Mouse (Mus musculus): ENCODE results near the gene Ddrgk1. TPM values are rescaled to one million over a fixed set of nuclear protein-coding genes. Genes with fewer than 3 reads are reported as not detected.

Gene Ddrgk1
- total and polyA plus RNA-seq, 3 experiments = 51.7 to 93.1 (median 77.9) TPM

GRCm38 (mm10) chr2:130704040-130705001 lies 39.9 kb upstream of the Ddrgk1 start:
- no peak overlapping the region for H3K27ac ChIP-seq (ENCODE audit: insufficient read depth, low read depth)
- in situ Hi-C loops (cut with MboI; ENCODE audit: low pct_ligation_motif_present, low pct_unique_long_range_greater_than_20kb, low sequenced_read_pairs) = no loop called here

GRCm38 (mm10) chr2:130697821-130698266 lies 33.4 kb upstream of the Ddrgk1 start:
- no peak overlapping the region for H3K9ac ChIP-seq (ENCODE audit: insufficient read depth, low read depth)

More at GRCm38 (mm10) chr2:130704040-130705001, 39.9 kb upstream of the Ddrgk1 start:
- Histone ChIP-seq H3K4me2 (ENCODE audit: insufficient read depth, low read depth, poor library complexity, severe bottlenecking) (no peak overlapping the region), H3K27me3 (replicated peaks) (peaks cover 5% of the 10 kb centered on the region), H3K4me3 (replicated peaks in 1 of 3; ENCODE audit: low read depth in 2 of 3, low read length in 2 of 3, poor library complexity in 1 of 3) (no peak overlapping the region), H3K9me3 (replicated peaks; ENCODE audit: low read length) (no peaks in the 10 kb centered on the region), H3K79me2 (replicated peaks; ENCODE audit: control insufficient read depth, extremely low read depth, insufficient read depth, poor library complexity, severe bottlenecking) (no peaks in the 10 kb centered on the region), H3K4me1 (ENCODE audit: control insufficient read depth in 1 of 2, insufficient read depth in 2 of 2) (peaks cover 4 to 13% of the 10 kb centered on the region in 2 experiments), H3K36me3 (replicated peaks in 1 of 2; ENCODE audit: control insufficient read depth in 1 of 2, insufficient read depth in 1 of 2, low read length in 1 of 2) (peaks cover 0 to 3% of the 10 kb centered on the region in 2 experiments), H3K9ac (ENCODE audit: insufficient read depth, low read depth) (no peak overlapping the region)
- dilution Hi-C loops (cut with MboI; ENCODE audit: extremely low pct_ligation_motif_present, extremely low pct_unique_long_range_greater_than_20kb, low sequenced_read_pairs) = no loop called here
- no peak for DNase-seq (ENCODE audit: extremely low read depth)
- TF ChIP-seq SMC3 (IDR thresholded peaks at IDR 0.05; ENCODE audit: low read depth, low read length) = no peak
- TF ChIP-seq CTCF (conservative IDR thresholded peaks at IDR 0.05 in 1 of 2, IDR thresholded peaks at IDR 0.05 in 1 of 2; ENCODE audit: low read depth in 2 of 2, low read length in 2 of 2) = no peak
- no peak for TF ChIP-seq UBTF (IDR thresholded peaks at IDR 0.05; ENCODE audit: low read depth, low read length)
- TF ChIP-seq ZNF384 (IDR thresholded peaks at IDR 0.05; ENCODE audit: low read depth, low read length) = no peak
- TF ChIP-seq GABPA (IDR thresholded peaks at IDR 0.05; ENCODE audit: insufficient replicate concordance, low read depth, low read length) = no peak
- no peak for TF ChIP-seq MEF2A (IDR thresholded peaks at IDR 0.05; ENCODE audit: borderline replicate concordance, low read depth, low read length)
- no peak for TF ChIP-seq TCF12 (IDR thresholded peaks at IDR 0.05; ENCODE audit: low read depth, low read length)

More at GRCm38 (mm10) chr2:130697821-130698266, 33.4 kb upstream of the Ddrgk1 start:
- TF ChIP-seq NELFE (IDR thresholded peaks at IDR 0.05; ENCODE audit: low read depth, low read length) = no peak
- TF ChIP-seq BHLHE40 (IDR thresholded peaks at IDR 0.05; ENCODE audit: low read depth, low read length) = no peak
- TF ChIP-seq ETS1 (conservative IDR thresholded peaks at IDR 0.05; ENCODE audit: low read depth, low read length) = no peak
- no peak for TF ChIP-seq E2F4 (IDR thresholded peaks at IDR 0.05; ENCODE audit: insufficient replicate concordance, low read depth, low read length)
- TF ChIP-seq MYC (IDR thresholded peaks at IDR 0.05; ENCODE audit: low read depth, low read length) = no peak
- TF ChIP-seq ELF1 (IDR thresholded peaks at IDR 0.05; ENCODE audit: low read depth, low read length) = no peak
- no peak for TF ChIP-seq POLR2AphosphoS2 (IDR thresholded peaks at IDR 0.05; ENCODE audit: low read depth, low read length)
- no peak for TF ChIP-seq SIN3A (IDR thresholded peaks at IDR 0.05; ENCODE audit: low read length)
- TF ChIP-seq TCF12 (IDR thresholded peaks at IDR 0.05; ENCODE audit: low read depth, low read length) = no peak
- no peak for TF ChIP-seq CTCF (conservative IDR thresholded peaks at IDR 0.05 in 1 of 2, IDR thresholded peaks at IDR 0.05 in 1 of 2; ENCODE audit: low read depth in 2 of 2, low read length in 2 of 2)
- no peak for TF ChIP-seq RAD21 (IDR thresholded peaks at IDR 0.05; ENCODE audit: low read depth, low read length)
- no peak for TF ChIP-seq GABPA (IDR thresholded peaks at IDR 0.05; ENCODE audit: insufficient replicate concordance, low read depth, low read length)
- TF ChIP-seq ZKSCAN1 (IDR thresholded peaks at IDR 0.05; ENCODE audit: borderline replicate concordance, low read depth, low read length) = no peak
- TF ChIP-seq KAT2A (IDR thresholded peaks at IDR 0.05; ENCODE audit: insufficient replicate concordance, low read length) = no peak
- TF ChIP-seq JUN (IDR thresholded peaks at IDR 0.05; ENCODE audit: insufficient read depth, low read depth, low read length) = no peak
- no peak for TF ChIP-seq POLR2A (IDR thresholded peaks at IDR 0.05; ENCODE audit: low read depth, low read length)
- H3K36me3 ChIP-seq (replicated peaks in 1 of 2; ENCODE audit: control insufficient read depth in 1 of 2, insufficient read depth in 1 of 2, low read length in 1 of 2) = no peaks in the 10 kb centered on the region
- peak overlapping the region; percentile 13 to 58 (median 48) for H3K4me3 ChIP-seq (replicated peaks in 1 of 3; ENCODE audit: low read depth in 2 of 3, low read length in 2 of 3, poor library complexity in 1 of 3)
- no peak for DNase-seq (ENCODE audit: extremely low read depth)
- H3K4me2 ChIP-seq (ENCODE audit: insufficient read depth, low read depth, poor library complexity, severe bottlenecking) = peak overlapping the region; percentile 77
- peaks cover 7 to 12% of the 10 kb centered on the region in 2 experiments; a peak in 2 of 4 replicates for H3K4me1 ChIP-seq (ENCODE audit: control insufficient read depth in 1 of 2, insufficient read depth in 2 of 2)
- H3K79me2 ChIP-seq (replicated peaks; ENCODE audit: control insufficient read depth, extremely low read depth, insufficient read depth, poor library complexity, severe bottlenecking) = no peaks in the 10 kb centered on the region
- H3K27ac ChIP-seq (ENCODE audit: insufficient read depth, low read depth) = no peak overlapping the region
- peaks cover 42% of the 10 kb centered on the region for H3K27me3 ChIP-seq (replicated peaks)
- H3K9me3 ChIP-seq (replicated peaks; ENCODE audit: low read length) = no peaks in the 10 kb centered on the region
- dilution Hi-C loops (cut with MboI; ENCODE audit: extremely low pct_ligation_motif_present, extremely low pct_unique_long_range_greater_than_20kb, low sequenced_read_pairs) (no loop called here), in situ Hi-C loops (cut with MboI; ENCODE audit: low pct_ligation_motif_present, low pct_unique_long_range_greater_than_20kb, low sequenced_read_pairs) (no loop called here)
